Mouse (Mus musculus): ENCODE results near the gene Opn3.

- TF ChIP-seq CHD2 (IDR thresholded peaks at IDR 0.05; ENCODE audit: low read depth, low read length) (no peak), ZC3H11A (IDR thresholded peaks at IDR 0.05; ENCODE audit: borderline replicate concordance, low read depth, low read length) (no peak)
Observed at GRCm38 (mm10) chr1:175707599-175707998, 15.0 kb upstream of the Opn3 start.
